Mouse (Mus musculus) brown adipose tissue, adult 24 weeks (tissue): ENCODE measurements around the gene Adtrp. TPM values are rescaled to one million over a fixed set of nuclear protein-coding genes. Genes with fewer than 3 reads are reported as not detected.

Experiments
- H3K27ac ChIP-seq: fragments of 200-500 bp; replicated peaks from 2 replicates; pipeline ENCODE4 v1.5.1; 2012; ENCODE audit warnings: low read depth, mild to moderate bottlenecking, low read length
- H3K4me1 ChIP-seq: fragments of 200-500 bp; 2 replicates; pipeline ENCODE4 v1.6.1; 2012; ENCODE audit warnings: low read length, mixed read lengths; ENCODE audit not compliant: control insufficient read depth, insufficient read depth, insufficient read length
- H3K4me3 ChIP-seq: fragments of 200-500 bp; 2 replicates; pipeline ENCODE4 v1.5.1; 2012; ENCODE audit warnings: low read depth, mild to moderate bottlenecking, low read length, moderate library complexity; ENCODE audit not compliant: insufficient read depth
- polyA plus RNA-seq: library from polyadenylated mRNA; stranded (reverse); fragments of >200 nt; gene quantifications from 2 replicates; pipeline ENCODE4 v1.2.4, GENCODE M21; 2012; ENCODE audit not compliant: missing spikeins, insufficient read depth, insufficient read length

Adtrp gene
- 103 and 115 TPM in 2 replicates for polyA plus RNA-seq

GRCm38 (mm10) chr13:41847516-41848126 lies at the start of gene Adtrp:
Adtrp (minus strand) TSS chr13:41847684.
- Histone ChIP-seq H3K27ac (peak within 1 kb of the TSS; percentile 60), H3K4me1 (0 out of 2 replicates have a peak, but pooled peaks cover 3% of the 10 kb centered on the region), H3K4me3 (peak within 1 kb of the TSS; percentile 35)

- H3K4me3 ChIP-seq = no peak overlapping the region
- H3K4me1 ChIP-seq = no peaks in the 10 kb centered on the region
- H3K27ac ChIP-seq = no peak overlapping the region
These were observed 44.5 kb upstream of the Adtrp start for GRCm38 (mm10) chr13:41892016-41892415.

GRCm38 (mm10) chr13:41890618-41891017 lies 43.1 kb upstream of the Adtrp start:
- no peak overlapping the region for H3K4me3 ChIP-seq
- no peaks in the 10 kb centered on the region for H3K4me1 ChIP-seq
- no peak overlapping the region for H3K27ac ChIP-seq

- H3K4me3 ChIP-seq = no peak overlapping the region
- H3K27ac ChIP-seq = no peak overlapping the region
These were observed 42.7 kb upstream of the Adtrp start for GRCm38 (mm10) chr13:41890111-41890600.

GRCm38 (mm10) chr13:41888644-41889043 lies 41.2 kb upstream of the Adtrp start:
- Histone ChIP-seq H3K4me3 (no peak overlapping the region), H3K4me1 (no peaks in the 10 kb centered on the region), H3K27ac (no peak overlapping the region)

More at GRCm38 (mm10) chr13:41890111-41890600, 42.7 kb upstream of the Adtrp start:
- H3K4me1 ChIP-seq = no peaks in the 10 kb centered on the region

- no peak overlapping the region for H3K27ac ChIP-seq
- H3K4me3 ChIP-seq = no peak overlapping the region
- H3K4me1 ChIP-seq = 0 out of 2 replicates have a peak, but pooled peaks cover 2% of the 10 kb centered on the region
These were observed 38.6 kb upstream of the Adtrp start for GRCm38 (mm10) chr13:41886120-41886519.

GRCm38 (mm10) chr13:41883665-41884291 lies 36.3 kb upstream of the Adtrp start:
- Histone ChIP-seq H3K4me1 (0 out of 2 replicates have a peak, but pooled peaks cover 2% of the 10 kb centered on the region), H3K4me3 (no peak overlapping the region), H3K27ac (peak overlapping the region; percentile 63)

GRCm38 (mm10) chr13:41881201-41881600 lies 33.7 kb upstream of the Adtrp start:
- H3K4me3 ChIP-seq = no peak overlapping the region
- 0 out of 2 replicates have a peak, but pooled peaks cover 2% of the 10 kb centered on the region for H3K4me1 ChIP-seq
- H3K27ac ChIP-seq = peak overlapping the region; percentile 79

- Histone ChIP-seq H3K4me1 (0 out of 2 replicates have a peak, but pooled peaks cover 2% of the 10 kb centered on the region), H3K4me3 (no peak overlapping the region), H3K27ac (no peak overlapping the region)
These were observed 33.0 kb upstream of the Adtrp start for GRCm38 (mm10) chr13:41880525-41880924.

GRCm38 (mm10) chr13:41872686-41873085 lies 25.2 kb upstream of the Adtrp start:
- Histone ChIP-seq H3K4me3 (no peak overlapping the region), H3K27ac (no peak overlapping the region), H3K4me1 (no peaks in the 10 kb centered on the region)

GRCm38 (mm10) chr13:41872161-41872562 lies 24.7 kb upstream of the Adtrp start:
- H3K27ac ChIP-seq = 0 out of 2 replicates have a peak overlapping the region, but pooled peaks have one; percentile 26
- H3K4me3 ChIP-seq = peak overlapping the region; percentile 25; the same call in 1 of the 2 replicates
- no peaks in the 10 kb centered on the region for H3K4me1 ChIP-seq

GRCm38 (mm10) chr13:41867533-41867932 lies 20.0 kb upstream of the Adtrp start:
- Histone ChIP-seq H3K27ac (no peak overlapping the region), H3K4me1 (peaks cover 4% of the 10 kb centered on the region; the same call in 1 of the 2 replicates), H3K4me3 (no peak overlapping the region)

GRCm38 (mm10) chr13:41865575-41865974 lies 18.1 kb upstream of the Adtrp start:
- Histone ChIP-seq H3K4me3 (no peak overlapping the region), H3K27ac (no peak overlapping the region; the same call in none of the 2 replicates), H3K4me1 (peaks cover 4% of the 10 kb centered on the region; the same call in 1 of the 2 replicates)

- Histone ChIP-seq H3K27ac (no peak overlapping the region; the same call in 1 of the 2 replicates), H3K4me1 (peaks cover 4% of the 10 kb centered on the region; the same call in 1 of the 2 replicates), H3K4me3 (no peak overlapping the region)
These were observed 17.6 kb upstream of the Adtrp start for GRCm38 (mm10) chr13:41865071-41865470.

- no peak overlapping the region for H3K4me3 ChIP-seq
These were observed 13.3 kb upstream of the Adtrp start for GRCm38 (mm10) chr13:41860603-41861405.

More at GRCm38 (mm10) chr13:41860603-41861405, 13.3 kb upstream of the Adtrp start:
- H3K27ac ChIP-seq = no peak overlapping the region
- peaks cover 6% of the 10 kb centered on the region; the same call in 1 of the 2 replicates for H3K4me1 ChIP-seq
